Mouse (Mus musculus): ENCODE measurements around the gene Rreb1. TPM values are rescaled to one million over a fixed set of nuclear protein-coding genes. Genes with fewer than 3 reads are reported as not detected.

The Rreb1 gene
- polyA plus RNA-seq, 1 experiment = 4.6 TPM

GRCm38 (mm10) chr13:37894756-37895155 lies 116.6 kb downstream of the Rreb1 start:
- H3K27ac ChIP-seq (ENCODE audit: control insufficient read depth, insufficient read depth, low read depth, low read length) = no peak overlapping the region
- H3K36me3 ChIP-seq (ENCODE audit: control insufficient read depth, insufficient read depth, low read length) = no peaks in the 10 kb centered on the region
- no peaks in the 10 kb centered on the region for H3K27me3 ChIP-seq (ENCODE audit: control insufficient read depth, insufficient read depth, low read length)
- no peak overlapping the region for H3K4me3 ChIP-seq (ENCODE audit: control insufficient read depth, low read depth, low read length)
- no peaks in the 10 kb centered on the region for H3K4me1 ChIP-seq (ENCODE audit: control insufficient read depth, insufficient read depth, low read length)
- no peak for TF ChIP-seq POLR2A (IDR thresholded peaks at IDR 0.05; ENCODE audit: control insufficient read depth, low read depth, low read length)
- no peak for TF ChIP-seq CTCF (IDR thresholded peaks at IDR 0.05; ENCODE audit: control insufficient read depth, insufficient read depth, insufficient replicate concordance, low read depth, low read length)

DNA sequence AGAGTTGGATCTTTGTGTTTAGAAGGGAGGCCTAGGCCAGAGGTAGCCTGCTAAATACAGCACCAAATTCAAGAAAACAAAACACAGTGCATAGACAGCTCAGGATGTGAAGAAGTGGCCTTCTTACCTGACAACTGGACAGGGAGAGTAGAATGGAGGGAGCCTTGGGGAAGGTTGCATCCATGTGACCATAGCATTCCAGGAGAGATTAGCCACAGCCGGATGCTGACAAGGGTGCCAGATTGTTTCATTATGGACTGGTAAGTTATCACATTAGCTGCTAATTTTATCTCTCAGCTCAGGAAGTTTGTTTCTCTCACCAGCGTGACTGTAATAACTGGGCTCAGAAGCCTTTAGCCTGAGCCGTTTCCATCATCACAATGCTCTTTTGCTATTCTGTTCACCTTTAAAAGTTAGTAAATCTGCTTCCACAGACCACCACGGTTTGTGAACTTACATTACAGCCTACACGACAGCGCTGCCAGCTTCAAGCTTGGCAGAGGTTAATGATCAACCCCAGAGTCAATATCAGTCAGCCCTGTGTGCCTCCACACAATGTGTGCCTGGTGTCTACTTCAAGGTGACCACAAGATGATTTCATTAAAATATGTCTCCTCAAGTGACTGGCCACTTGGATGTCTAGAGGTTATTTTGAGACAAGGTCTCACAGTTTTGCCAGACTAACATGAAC lies 117.5 kb downstream of the Rreb1 start:
- Histone ChIP-seq H3K27me3 (ENCODE audit: control insufficient read depth, insufficient read depth, low read length) (no peaks in the 10 kb centered on the region), H3K27ac (ENCODE audit: control insufficient read depth, insufficient read depth, low read depth, low read length) (no peak overlapping the region; the same call in 1 of the 2 replicates), H3K4me3 (ENCODE audit: control insufficient read depth, low read depth, low read length) (no peak overlapping the region), H3K36me3 (ENCODE audit: control insufficient read depth, insufficient read depth, low read length) (no peaks in the 10 kb centered on the region), H3K4me1 (ENCODE audit: control insufficient read depth, insufficient read depth, low read length) (no peaks in the 10 kb centered on the region)
- no peak for TF ChIP-seq POLR2A (IDR thresholded peaks at IDR 0.05; ENCODE audit: control insufficient read depth, low read depth, low read length)
- TF ChIP-seq CTCF (IDR thresholded peaks at IDR 0.05; ENCODE audit: control insufficient read depth, insufficient read depth, insufficient replicate concordance, low read depth, low read length) = no peak

DNA sequence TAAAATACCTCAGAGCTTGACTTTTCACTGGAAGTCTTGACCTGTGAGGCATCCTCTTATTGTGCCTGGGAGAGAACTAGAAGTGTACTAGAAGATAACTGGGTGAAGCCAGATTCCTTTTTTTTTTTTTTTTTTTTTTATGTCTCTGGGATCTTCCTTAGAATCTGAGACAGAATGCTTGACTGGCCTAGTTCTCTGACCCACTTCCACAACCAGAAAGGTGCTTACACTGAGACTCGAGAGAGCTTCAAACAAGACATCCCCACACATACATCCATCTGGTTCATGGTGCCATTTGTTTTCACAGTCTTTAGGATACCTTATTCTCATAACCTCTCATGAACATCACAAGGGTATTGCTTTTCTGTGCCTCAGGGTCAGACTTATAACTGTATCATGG lies 118.2 kb downstream of the Rreb1 start:
- TF ChIP-seq CTCF (IDR thresholded peaks at IDR 0.05; ENCODE audit: control insufficient read depth, insufficient read depth, insufficient replicate concordance, low read depth, low read length) (no peak), POLR2A (IDR thresholded peaks at IDR 0.05; ENCODE audit: control insufficient read depth, low read depth, low read length) (no peak)
- Histone ChIP-seq H3K4me3 (ENCODE audit: control insufficient read depth, low read depth, low read length) (no peak overlapping the region), H3K27me3 (ENCODE audit: control insufficient read depth, insufficient read depth, low read length) (no peaks in the 10 kb centered on the region), H3K36me3 (ENCODE audit: control insufficient read depth, insufficient read depth, low read length) (no peaks in the 10 kb centered on the region), H3K4me1 (ENCODE audit: control insufficient read depth, insufficient read depth, low read length) (no peaks in the 10 kb centered on the region), H3K27ac (ENCODE audit: control insufficient read depth, insufficient read depth, low read depth, low read length) (no peak overlapping the region)

DNA sequence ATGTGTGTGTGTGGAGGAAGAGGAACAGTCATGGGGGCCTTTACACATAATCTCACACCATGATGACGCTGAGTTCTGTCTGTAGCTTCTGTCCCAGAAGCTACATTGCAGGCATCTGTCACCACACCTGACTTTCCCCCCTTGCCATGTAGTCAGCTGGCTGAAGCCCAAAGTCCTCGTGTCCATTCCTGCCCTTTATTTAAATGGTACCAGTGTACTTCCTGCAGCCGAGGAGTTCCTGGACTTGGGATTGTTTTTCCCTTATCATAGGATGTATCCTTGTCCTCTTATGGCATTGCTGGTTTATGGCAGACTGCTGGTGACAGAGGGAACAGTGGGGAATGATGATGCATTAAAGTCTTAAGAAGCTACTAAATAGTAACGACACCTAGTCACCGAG lies 120.6 kb downstream of the Rreb1 start:
- H3K4me3 ChIP-seq (ENCODE audit: control insufficient read depth, low read depth, low read length) = no peak overlapping the region
- no peaks in the 10 kb centered on the region for H3K27me3 ChIP-seq (ENCODE audit: control insufficient read depth, insufficient read depth, low read length)
- H3K27ac ChIP-seq (ENCODE audit: control insufficient read depth, insufficient read depth, low read depth, low read length) = no peak overlapping the region
- TF ChIP-seq CTCF (IDR thresholded peaks at IDR 0.05; ENCODE audit: control insufficient read depth, insufficient read depth, insufficient replicate concordance, low read depth, low read length) = no peak
- H3K4me1 ChIP-seq (ENCODE audit: control insufficient read depth, insufficient read depth, low read length) = peaks cover 2% of the 10 kb centered on the region; the same call in 1 of the 2 replicates
- no peaks in the 10 kb centered on the region for H3K36me3 ChIP-seq (ENCODE audit: control insufficient read depth, insufficient read depth, low read length)

- H3K36me3 ChIP-seq (ENCODE audit: control insufficient read depth, insufficient read depth, low read length) = no peaks in the 10 kb centered on the region
These were observed 124.8 kb downstream of the Rreb1 start for GRCm38 (mm10) chr13:37903036-37903435.

DNA sequence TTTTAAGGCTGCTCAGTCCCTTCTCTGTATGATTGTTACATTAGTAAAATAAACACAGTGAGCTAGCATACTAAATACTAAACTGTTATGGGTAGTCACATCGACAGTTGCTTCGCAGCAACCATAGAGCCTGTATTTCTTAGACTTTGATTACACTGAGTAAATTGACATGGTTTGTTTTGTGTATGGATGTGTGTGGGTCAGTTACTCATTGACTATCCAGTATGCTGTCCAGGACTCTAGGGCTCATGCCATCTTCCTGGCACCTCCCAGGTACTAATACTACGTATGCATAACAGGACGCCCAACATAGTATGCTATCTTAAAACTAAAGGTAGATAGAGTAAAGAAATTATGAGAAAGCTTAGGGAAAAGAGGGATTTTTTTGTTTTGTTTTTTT lies 125.3 kb downstream of the Rreb1 start:
- H3K27ac ChIP-seq (ENCODE audit: control insufficient read depth, insufficient read depth, low read depth, low read length) = no peak overlapping the region
- TF ChIP-seq CTCF (IDR thresholded peaks at IDR 0.05; ENCODE audit: control insufficient read depth, insufficient read depth, insufficient replicate concordance, low read depth, low read length) = no peak
- no peak for TF ChIP-seq POLR2A (IDR thresholded peaks at IDR 0.05; ENCODE audit: control insufficient read depth, low read depth, low read length)
- peaks cover 2% of the 10 kb centered on the region; the same call in 1 of the 2 replicates for H3K4me1 ChIP-seq (ENCODE audit: control insufficient read depth, insufficient read depth, low read length)
- no peak overlapping the region for H3K4me3 ChIP-seq (ENCODE audit: control insufficient read depth, low read depth, low read length)
- H3K27me3 ChIP-seq (ENCODE audit: control insufficient read depth, insufficient read depth, low read length) = no peaks in the 10 kb centered on the region
- no peaks in the 10 kb centered on the region for H3K36me3 ChIP-seq (ENCODE audit: control insufficient read depth, insufficient read depth, low read length)

More at GRCm38 (mm10) chr13:37903036-37903435, 124.8 kb downstream of the Rreb1 start:
- no peak for TF ChIP-seq CTCF (IDR thresholded peaks at IDR 0.05; ENCODE audit: control insufficient read depth, insufficient read depth, insufficient replicate concordance, low read depth, low read length)
- TF ChIP-seq POLR2A (IDR thresholded peaks at IDR 0.05; ENCODE audit: control insufficient read depth, low read depth, low read length) = no peak
- Histone ChIP-seq H3K4me3 (ENCODE audit: control insufficient read depth, low read depth, low read length) (no peak overlapping the region), H3K27ac (ENCODE audit: control insufficient read depth, insufficient read depth, low read depth, low read length) (no peak overlapping the region), H3K27me3 (ENCODE audit: control insufficient read depth, insufficient read depth, low read length) (no peaks in the 10 kb centered on the region), H3K4me1 (ENCODE audit: control insufficient read depth, insufficient read depth, low read length) (peaks cover 2% of the 10 kb centered on the region; the same call in 1 of the 2 replicates)

DNA sequence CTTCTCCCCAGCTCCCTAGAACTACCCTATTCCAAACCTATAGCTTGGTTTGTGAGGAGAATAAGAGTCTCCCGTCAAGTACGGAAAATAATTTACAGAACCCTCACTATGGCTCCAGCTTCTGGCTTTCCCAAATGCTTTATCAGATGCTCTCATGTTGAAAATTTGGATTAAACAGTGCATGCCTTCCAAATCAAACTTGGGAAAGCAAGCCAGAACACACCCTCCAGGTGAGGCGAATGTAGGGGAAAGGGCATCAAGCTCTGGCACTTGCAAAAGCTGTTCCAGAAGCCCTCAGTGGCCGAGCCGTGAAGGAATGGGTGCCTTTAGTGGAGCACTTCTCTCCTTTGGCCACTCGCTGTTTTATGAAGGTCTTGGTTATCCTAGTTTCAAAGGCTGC lies 126.2 kb downstream of the Rreb1 start:
- no peaks in the 10 kb centered on the region for H3K27me3 ChIP-seq (ENCODE audit: control insufficient read depth, insufficient read depth, low read length)
- H3K27ac ChIP-seq (ENCODE audit: control insufficient read depth, insufficient read depth, low read depth, low read length) = no peak overlapping the region
- H3K36me3 ChIP-seq (ENCODE audit: control insufficient read depth, insufficient read depth, low read length) = no peaks in the 10 kb centered on the region
- peaks cover 2% of the 10 kb centered on the region; the same call in 1 of the 2 replicates for H3K4me1 ChIP-seq (ENCODE audit: control insufficient read depth, insufficient read depth, low read length)
- no peak for TF ChIP-seq POLR2A (IDR thresholded peaks at IDR 0.05; ENCODE audit: control insufficient read depth, low read depth, low read length)
- H3K4me3 ChIP-seq (ENCODE audit: control insufficient read depth, low read depth, low read length) = no peak overlapping the region
